8 mouse cellular contexts compared by ENCODE assay signal in genomic region chr4:147407463-147407822, GRCm38 (mm10). TPM values are rescaled to one million over a fixed set of nuclear protein-coding genes. Genes with fewer than 3 reads are reported as not detected.
DNase-seq lines count a peak whose midpoint lies in the region; ATAC-seq lines count a peak whose summit lies in the region.

No protein-coding gene starts in this region.

- peak overlapping the region; percentile 89 for H3K4me2 ChIP-seq in heart, embryonic 15.5 days
- peak overlapping the region; percentile 59 for H3K4me2 ChIP-seq in hindbrain, embryonic 12.5 days (replicated peaks)

- DNase-seq in heart, adult 9 months (ENCODE audit: low spot score in 2 of 2), result no peak
- DNase-seq in R1 (ENCODE audit: low read depth, low spot score), result peak; percentile 29
- DNase-seq in midbrain, embryonic 10.5 days (ENCODE audit: low spot score), result no peak
- no peak for DNase-seq in right cerebral cortex, adult 18-20 months
- DNase-seq in frontal cortex, adult 2 months (ENCODE audit: extremely low spot score in 1 of 2, low spot score in 1 of 2), result no peak
- no peak for DNase-seq in spleen, adult 12 weeks (ENCODE audit: low spot score)

- H3K27ac ChIP-seq in heart, embryonic 15.5 days, result peak overlapping the region; percentile 50; the same call in 1 of the 2 replicates
- H3K27ac ChIP-seq in hindbrain, embryonic 12.5 days, result peak overlapping the region; percentile 68; the same call in 1 of the 2 replicates
- H3K27ac ChIP-seq in midbrain, embryonic 10.5 days (replicated peaks), result peak overlapping the region; percentile 87

- peaks cover 49% of the 10 kb centered on the region for H3K9me3 ChIP-seq in heart, embryonic 15.5 days (replicated peaks)
- H3K9me3 ChIP-seq in hindbrain, embryonic 12.5 days (replicated peaks), result peaks cover 48% of the 10 kb centered on the region
- H3K9me3 ChIP-seq in midbrain, embryonic 10.5 days (replicated peaks), result peaks cover 66% of the 10 kb centered on the region

- H3K4me3 ChIP-seq in heart, embryonic 15.5 days, result peak overlapping the region; percentile 57
- peak overlapping the region; percentile 47 for H3K4me3 ChIP-seq in hindbrain, embryonic 12.5 days
- peak overlapping the region; percentile 56 for H3K4me3 ChIP-seq in midbrain, embryonic 10.5 days

- no peaks in the 10 kb centered on the region; the same call in 1 of the 2 replicates for H3K4me1 ChIP-seq in heart, embryonic 15.5 days (replicated peaks)
- no peaks in the 10 kb centered on the region for H3K4me1 ChIP-seq in hindbrain, embryonic 12.5 days
- H3K4me1 ChIP-seq in midbrain, embryonic 10.5 days, result peaks cover 7% of the 10 kb centered on the region

- peaks cover 5% of the 10 kb centered on the region; the same call in 1 of the 2 replicates for H3K36me3 ChIP-seq in heart, embryonic 15.5 days
- H3K36me3 ChIP-seq in hindbrain, embryonic 12.5 days, result peaks cover 10% of the 10 kb centered on the region; the same call in 1 of the 2 replicates
- peaks cover 15% of the 10 kb centered on the region for H3K36me3 ChIP-seq in midbrain, embryonic 10.5 days

- no peak for ATAC-seq in heart, embryonic 15.5 days (replicated peaks; ENCODE audit: insufficient number of reproducible peaks, insufficient read depth, low FRiP score, low read depth)
- ATAC-seq in hindbrain, embryonic 12.5 days (ENCODE audit: low FRiP score), result peak; percentile 23

- H3K27me3 ChIP-seq in heart, embryonic 15.5 days, result no peaks in the 10 kb centered on the region
- H3K27me3 ChIP-seq in hindbrain, embryonic 12.5 days, result no peaks in the 10 kb centered on the region
- no peaks in the 10 kb centered on the region for H3K27me3 ChIP-seq in midbrain, embryonic 10.5 days (ENCODE audit: low read depth, poor library complexity, severe bottlenecking)

- 2% methylated on average over 11 of the region's 13 CpGs for WGBS in heart, embryonic 15.5 days
- WGBS in hindbrain, embryonic 12.5 days, result 5% methylated on average over 13 of the region's 13 CpGs
- WGBS in midbrain, embryonic 10.5 days, result 8% methylated on average over 11 of the region's 13 CpGs

- H3K9ac ChIP-seq in heart, embryonic 15.5 days, result peak overlapping the region; percentile 64
- peak overlapping the region; percentile 69 for H3K9ac ChIP-seq in hindbrain, embryonic 12.5 days

RNA-seq across cellular contexts. Expression of gene Zfp978, which starts 46.3 kb away (rescaled TPM):
- polyA plus RNA-seq in heart, embryonic 15.5 days (2015; fragmentation: Nextera tagmentation; extraction: Ambion mirVana), result 0.19 TPM in 1 of 2 replicates, not detected in the other
- 0.21 TPM in 1 of 2 replicates, not detected in the other for polyA plus RNA-seq in hindbrain, embryonic 12.5 days (2016; fragmentation: Nextera tagmentation; extraction: Ambion mirVana)
- polyA plus RNA-seq in midbrain, embryonic 10.5 days (2016; fragmentation: Nextera tagmentation; extraction: Ambion mirVana), result not detected in 2 replicates
- polyA plus RNA-seq in frontal cortex, adult 2 months (2012; rRNA removed), result 0.18 TPM in 1 of 2 replicates, not detected in the other
